Mouse (Mus musculus) stomach, postnatal 0 days (tissue): ENCODE measurements around the gene Ola1.

Experiments
- CTCF ChIP-seq: IDR thresholded peaks from 2 replicates; pipeline ENCODE4 v1.5.1; 2016; ENCODE audit warnings: antibody characterized with exemption, low read depth, mild to moderate bottlenecking, moderate library complexity
- EP300 ChIP-seq: optimal IDR thresholded peaks from 2 replicates; pipeline ENCODE3; 2016; ENCODE audit warnings: antibody characterized with exemption

- TF ChIP-seq CTCF (no peak), EP300 (no peak)
Measured at GRCm38 (mm10) chr2:73267818-73268217, 49.1 kb upstream of the Ola1 start.
